Mouse (Mus musculus) right cerebral cortex, postnatal 10 days (tissue): ENCODE data around the gene Gm49361.
A peak's percentile ranks its signal among the peaks of the same experiment; 100 is the strongest.

Experiments used
- DNase-seq, 2 experiments: peaks; one replicate each; pipeline ENCODE4 v3.0.0; 2021; ENCODE audit warnings: low spot score in 2 of 2

Gm49361 gene

GRCm38 (mm10) chr14:57729975-57730499, 15.9 kb downstream of the Gm49361 start:
- DNase-seq = peak; percentile 33 to 40

GRCm38 (mm10) chr14:57729364-57729763, 16.5 kb downstream of the Gm49361 start:
- DNase-seq = no peak

GRCm38 (mm10) chr14:57726172-57726571, 19.7 kb downstream of the Gm49361 start:
- no peak for DNase-seq

- peak in 1 of 2 experiments; percentile 58 for DNase-seq
Measured at GRCm38 (mm10) chr14:57724473-57724872, 21.4 kb downstream of the Gm49361 start.

- no peak for DNase-seq
Measured at GRCm38 (mm10) chr14:57718245-57718644, 27.7 kb downstream of the Gm49361 start.

GRCm38 (mm10) chr14:57716601-57717245, 29.2 kb downstream of the Gm49361 start:
- no peak for DNase-seq

GRCm38 (mm10) chr14:57712884-57713283, 33.0 kb downstream of the Gm49361 start:
- no peak for DNase-seq

GRCm38 (mm10) chr14:57711059-57711458, 34.8 kb downstream of the Gm49361 start:
- DNase-seq = no peak

- DNase-seq = no peak
Measured at GRCm38 (mm10) chr14:57709171-57709570, 36.7 kb downstream of the Gm49361 start.

GRCm38 (mm10) chr14:57708580-57708979, 37.3 kb downstream of the Gm49361 start:
- no peak for DNase-seq

GRCm38 (mm10) chr14:57707100-57707893, 38.6 kb downstream of the Gm49361 start:
- DNase-seq = peak; percentile 47 to 51

GRCm38 (mm10) chr14:57706760-57707099, 39.2 kb downstream of the Gm49361 start:
- DNase-seq = peak; percentile 51 to 54

- no peak for DNase-seq
Measured at GRCm38 (mm10) chr14:57705759-57706158, 40.1 kb downstream of the Gm49361 start.

- DNase-seq = no peak
Measured at GRCm38 (mm10) chr14:57705075-57705474, 40.8 kb downstream of the Gm49361 start.

GRCm38 (mm10) chr14:57701915-57702477, 43.9 kb downstream of the Gm49361 start:
- no peak for DNase-seq

GRCm38 (mm10) chr14:57699461-57699970, 46.4 kb downstream of the Gm49361 start:
- no peak for DNase-seq

GRCm38 (mm10) chr14:57699016-57699415, 46.9 kb downstream of the Gm49361 start:
- DNase-seq = no peak

- DNase-seq = no peak
Measured at GRCm38 (mm10) chr14:57696066-57696465, 49.8 kb downstream of the Gm49361 start.

GRCm38 (mm10) chr14:57695550-57695949, 50.4 kb downstream of the Gm49361 start:
- no peak for DNase-seq

- no peak for DNase-seq
Measured at GRCm38 (mm10) chr14:57694246-57694645, 51.7 kb downstream of the Gm49361 start.

- no peak for DNase-seq
Measured at GRCm38 (mm10) chr14:57692517-57693130, 53.3 kb downstream of the Gm49361 start.

GRCm38 (mm10) chr14:57691316-57691715, 54.6 kb downstream of the Gm49361 start:
- no peak for DNase-seq
